Mouse (Mus musculus) kidney, adult 9 months (tissue): ENCODE results near the gene 2010003K11Rik.

Source experiments
- DNase-seq: peaks from one replicate; pipeline ENCODE4 v3.0.0; 2022

2010003K11Rik gene

DNA sequence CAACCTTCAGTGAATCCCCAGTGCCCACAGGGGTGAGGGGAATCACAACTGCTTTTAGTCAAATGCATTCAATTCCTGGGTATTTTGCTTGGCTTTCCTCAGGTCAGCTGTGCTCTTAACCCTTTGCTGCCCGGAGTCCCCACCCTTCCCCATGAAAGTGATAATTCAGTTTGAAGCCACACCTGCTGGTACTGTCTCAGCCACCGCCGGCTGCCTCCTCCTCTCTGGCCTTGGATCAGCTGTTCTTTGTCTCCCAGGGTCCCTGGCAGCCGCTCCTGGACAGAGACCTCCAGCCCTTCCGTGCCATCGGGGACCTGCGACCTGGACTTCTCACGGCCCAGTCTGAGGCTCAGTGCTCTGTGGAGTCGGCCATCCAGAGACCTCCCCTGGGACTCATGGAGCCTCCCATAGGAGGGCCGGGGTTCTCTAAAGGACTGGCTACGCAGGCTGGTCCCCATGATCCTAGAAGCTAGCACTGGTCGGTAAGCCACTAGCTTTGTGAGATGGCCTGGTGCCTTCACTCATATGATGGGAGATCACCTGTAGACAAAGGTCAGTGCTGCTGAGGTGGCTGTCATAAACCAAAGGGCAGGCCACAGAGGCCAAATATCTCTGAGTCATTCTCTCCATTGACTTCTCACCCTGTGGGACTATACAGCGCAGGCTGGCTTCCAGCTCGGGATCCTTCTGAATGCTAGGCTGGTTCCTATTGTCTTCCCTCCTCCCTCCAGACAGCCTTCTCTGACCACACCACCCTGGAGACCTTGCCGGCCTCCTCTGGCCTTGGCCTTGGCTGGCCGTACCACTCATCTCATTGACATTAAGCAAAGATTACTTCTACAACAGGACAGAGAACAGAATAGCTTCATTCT is at the start of gene 2010003K11Rik:
Gene 2010003K11Rik, minus strand, starts transcription at position 522 of the 872 bp plus-strand sequence.
- peak; percentile 49 for DNase-seq

DNA sequence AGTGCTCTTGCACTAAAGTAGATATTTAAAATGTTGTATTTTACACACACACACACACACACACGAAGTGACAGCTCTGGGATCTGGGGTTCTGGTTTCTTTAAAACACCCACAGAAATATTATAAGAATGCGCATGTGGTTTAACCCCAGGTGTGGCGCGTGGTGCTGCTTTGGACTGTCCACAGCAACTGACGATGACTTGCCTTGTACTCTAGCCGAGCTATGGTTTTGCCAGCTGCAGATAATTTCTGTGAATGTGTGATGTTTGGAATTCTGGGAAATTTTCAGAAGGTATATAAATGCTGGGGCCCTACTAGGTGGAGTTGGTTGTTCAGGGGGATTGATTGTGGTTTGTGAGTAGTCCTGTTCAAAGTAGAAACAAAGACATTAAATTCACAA is 49.4 kb upstream of the 2010003K11Rik start:
- DNase-seq, result no peak

DNA sequence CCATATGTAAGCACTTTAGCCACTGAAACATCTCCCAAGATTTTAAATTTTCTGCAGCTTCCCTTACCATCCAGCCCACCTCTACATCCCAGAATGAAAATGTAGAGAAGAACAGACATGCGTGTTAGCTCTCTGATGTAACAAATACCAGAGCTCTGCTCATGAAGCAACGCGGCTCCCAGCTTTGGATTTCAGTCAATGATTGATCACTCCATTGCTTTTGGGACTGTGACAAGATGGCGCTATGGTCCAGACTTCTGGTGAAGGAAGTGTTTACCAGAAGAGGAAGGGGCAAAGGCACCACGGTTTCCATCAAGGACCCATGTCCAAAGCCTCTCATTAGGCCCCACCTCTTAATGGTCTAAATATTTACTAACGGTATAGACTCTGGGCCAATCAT is 47.5 kb upstream of the 2010003K11Rik start:
- no peak for DNase-seq

DNA sequence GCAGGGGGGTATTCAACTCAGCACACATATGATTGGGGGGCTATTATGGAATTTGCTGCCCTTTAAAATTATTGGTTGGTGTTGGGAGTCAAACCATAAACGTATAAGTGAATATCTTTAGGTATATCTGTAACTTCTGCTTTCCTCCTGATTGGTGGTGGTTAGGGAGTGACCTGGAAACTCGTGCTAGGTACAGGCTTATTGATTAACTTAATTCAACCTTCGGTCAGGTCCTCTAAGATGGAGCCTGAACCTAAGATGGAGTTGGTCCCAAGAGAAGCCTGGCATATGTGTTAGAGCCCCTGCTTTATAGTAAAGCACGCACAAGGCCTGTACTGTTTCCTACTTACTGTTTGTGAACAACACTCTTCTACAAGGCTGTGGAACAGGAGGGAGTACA is 46.7 kb upstream of the 2010003K11Rik start:
- peak; percentile 66 for DNase-seq

DNA sequence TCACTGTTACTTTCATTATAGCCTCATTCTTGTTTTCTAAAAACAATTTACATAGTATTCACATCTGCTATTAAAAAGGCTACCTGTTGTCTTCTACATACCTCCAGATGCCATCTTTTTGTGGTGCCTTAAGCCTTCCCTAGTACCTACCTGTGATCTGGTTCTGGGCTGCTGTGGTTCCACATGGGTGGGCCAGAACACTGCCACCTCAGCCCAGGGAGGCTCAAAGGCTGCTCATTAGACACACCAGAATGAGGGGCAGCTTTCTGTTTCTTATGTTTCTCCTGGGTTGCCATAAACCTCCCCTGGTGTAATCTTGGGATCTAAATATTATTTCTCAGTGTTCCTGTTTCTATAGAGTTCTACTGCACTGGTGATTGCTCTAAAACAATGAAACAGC is 43.7 kb upstream of the 2010003K11Rik start:
- peak; percentile 61 for DNase-seq

DNA sequence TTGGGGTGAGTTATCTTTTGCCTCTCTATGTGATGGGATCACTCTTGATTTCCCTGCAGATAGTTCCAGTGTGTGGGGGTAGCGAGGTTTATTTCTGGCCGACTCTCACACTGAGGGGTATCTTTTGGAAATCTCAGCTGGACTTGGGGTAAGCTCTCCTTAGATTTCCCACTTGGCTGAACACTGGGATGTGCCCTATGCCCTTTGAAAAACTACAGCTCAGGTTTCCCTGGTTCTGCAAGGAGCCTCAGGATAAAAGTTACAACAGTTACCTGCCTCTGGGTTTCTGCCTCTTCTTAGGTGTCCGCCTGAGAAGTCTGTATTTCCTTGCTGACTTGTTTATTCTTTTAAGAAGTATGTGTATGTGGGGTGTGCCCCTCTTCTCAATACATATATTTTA is 42.6 kb upstream of the 2010003K11Rik start:
- DNase-seq, result peak; percentile 53

DNA sequence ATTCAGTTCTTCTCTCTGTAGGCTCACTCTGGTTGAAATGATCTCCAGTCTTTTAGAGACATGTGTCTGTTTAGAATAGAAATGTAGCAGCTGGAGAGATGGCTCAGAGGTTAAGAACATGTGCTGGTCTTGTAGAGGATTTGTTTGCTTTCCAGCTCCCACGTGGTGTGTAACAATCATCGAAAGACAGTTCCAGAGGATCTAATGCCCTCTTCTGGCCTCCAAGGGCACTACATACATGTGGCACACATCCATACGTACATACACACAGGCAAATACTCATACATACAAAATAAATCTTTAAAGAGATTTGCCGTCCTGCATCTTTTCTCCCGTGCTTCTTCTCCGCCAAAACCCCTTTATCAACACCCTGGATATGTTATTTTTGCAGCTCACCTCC is 41.9 kb upstream of the 2010003K11Rik start:
- no peak for DNase-seq

DNA sequence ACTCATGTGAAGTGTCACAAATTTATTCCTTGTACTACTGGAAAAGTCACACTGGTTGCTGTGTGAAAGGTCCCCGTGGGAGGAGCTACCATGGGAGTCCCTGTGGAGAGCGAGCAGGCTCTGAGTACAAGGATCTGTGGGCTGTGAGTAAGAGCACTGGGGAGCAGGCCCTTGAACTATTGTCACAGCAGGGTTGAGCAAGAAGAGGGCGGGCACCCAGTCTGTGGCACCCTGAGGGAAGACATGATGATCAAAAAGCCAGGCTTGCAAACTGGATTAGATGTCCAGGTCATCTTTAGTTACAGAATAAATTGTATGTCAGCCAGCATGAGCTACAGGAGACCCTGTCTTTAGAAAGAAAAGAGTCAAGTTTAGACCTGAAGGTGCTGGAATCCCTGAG is 38.2 kb upstream of the 2010003K11Rik start:
- DNase-seq, result no peak

DNA sequence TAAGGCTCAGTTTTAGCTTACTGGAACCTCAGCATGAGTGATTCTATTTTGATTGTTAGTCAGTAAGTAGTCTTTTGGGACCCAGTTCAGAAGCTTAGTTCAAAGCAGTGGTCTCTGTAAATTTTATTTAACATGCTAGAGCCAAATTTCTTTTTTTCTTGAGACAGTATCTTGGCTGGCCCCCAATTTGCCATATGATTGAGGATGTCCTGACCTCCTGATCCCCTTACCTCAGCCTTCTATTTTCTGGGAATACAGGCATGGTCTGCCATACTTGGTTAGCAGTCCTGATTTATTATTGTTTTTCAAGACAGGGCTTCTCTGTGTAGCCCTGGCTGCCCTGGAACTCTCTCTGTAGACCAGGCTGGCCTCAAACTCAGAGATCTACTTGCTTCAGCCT is 37.5 kb upstream of the 2010003K11Rik start:
- no peak for DNase-seq

DNA sequence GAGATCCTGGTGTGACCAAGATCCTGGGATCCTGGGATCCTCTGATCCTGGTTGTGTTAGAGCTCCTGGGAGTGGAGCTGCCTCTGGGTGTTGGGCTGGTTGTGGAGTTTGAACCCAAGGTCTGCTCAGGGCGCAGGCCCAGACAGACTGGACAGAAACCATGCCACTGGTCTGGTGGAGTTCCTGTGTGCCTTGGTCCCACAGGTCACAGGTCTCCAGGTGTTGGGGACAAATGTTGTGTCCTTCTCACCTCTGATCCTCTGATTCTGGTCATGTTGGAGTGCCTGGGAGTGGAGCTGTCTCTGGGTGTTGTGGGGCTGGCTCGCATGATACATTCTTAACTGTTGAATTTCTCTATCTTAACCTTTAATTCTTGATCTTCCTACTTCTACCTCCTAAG is 36.3 kb upstream of the 2010003K11Rik start:
- no peak for DNase-seq

DNA sequence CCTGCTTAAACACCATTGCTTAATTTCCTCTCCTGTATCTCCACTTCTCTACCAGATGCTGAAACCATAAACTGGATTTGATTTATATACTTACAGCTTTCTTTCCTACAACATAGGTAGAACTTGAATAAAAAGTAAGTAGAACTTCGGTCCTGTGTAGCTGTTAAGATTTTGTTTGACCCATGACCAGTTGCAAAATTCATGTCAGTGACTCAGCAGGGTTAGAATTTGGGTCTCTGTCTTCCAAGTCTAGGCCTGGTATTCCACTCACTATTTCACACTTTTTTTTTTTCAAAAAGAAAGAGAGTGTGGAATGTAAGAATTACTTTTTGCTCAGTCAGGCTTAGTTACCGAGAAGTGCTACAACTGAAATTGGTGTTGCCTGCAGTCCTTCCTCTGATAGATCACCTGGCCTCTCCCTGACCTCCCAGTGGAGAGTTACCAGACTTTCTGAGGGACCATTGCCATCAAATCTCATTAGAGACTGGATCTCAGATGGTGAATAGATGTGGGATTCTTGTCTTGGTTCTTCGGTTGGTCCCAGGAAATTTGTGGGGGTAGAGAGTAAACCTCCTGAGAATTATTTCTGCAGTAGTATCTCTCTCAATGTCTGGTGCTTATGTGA is 23.2 kb upstream of the 2010003K11Rik start:
- DNase-seq, result no peak

DNA sequence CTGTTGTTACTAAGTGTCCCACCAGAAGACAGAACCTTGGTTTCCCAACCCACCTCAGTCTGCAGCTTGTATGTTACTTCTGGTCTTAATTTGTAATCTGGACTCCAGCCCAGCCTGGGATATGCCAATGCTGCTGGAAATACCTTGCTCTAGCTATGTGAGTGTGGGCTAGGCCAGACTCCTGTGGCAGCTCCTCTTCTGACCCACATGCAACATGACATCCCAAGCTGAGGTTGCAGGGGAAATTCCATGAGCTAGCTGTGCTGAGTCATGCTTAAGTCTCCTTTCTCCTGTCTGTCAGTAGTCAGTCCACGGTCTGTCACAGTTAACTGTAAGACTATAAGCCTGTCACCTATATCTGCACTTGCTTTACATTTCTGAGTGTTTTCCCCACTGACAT is 19.1 kb upstream of the 2010003K11Rik start:
- DNase-seq, result no peak

DNA sequence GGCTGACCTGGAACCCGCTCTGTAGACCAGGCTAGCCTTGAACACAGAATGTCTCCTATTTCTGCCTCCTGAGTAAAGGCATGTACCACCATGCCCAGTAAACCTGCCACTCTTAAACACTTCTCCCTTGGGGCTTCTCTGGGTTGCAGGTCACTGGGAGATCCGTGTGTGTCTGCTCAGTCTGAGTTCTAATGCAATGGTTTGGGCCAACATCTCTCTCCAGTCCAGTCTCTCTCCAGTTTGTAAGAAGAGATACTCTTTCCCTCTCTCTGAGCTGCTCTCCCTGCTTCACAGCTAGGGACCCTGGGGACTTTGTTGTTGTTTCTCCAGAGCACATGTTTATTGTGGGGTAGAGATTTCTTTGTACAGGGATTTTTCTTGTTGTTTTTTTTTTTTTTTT is 17.9 kb upstream of the 2010003K11Rik start:
- no peak for DNase-seq

DNA sequence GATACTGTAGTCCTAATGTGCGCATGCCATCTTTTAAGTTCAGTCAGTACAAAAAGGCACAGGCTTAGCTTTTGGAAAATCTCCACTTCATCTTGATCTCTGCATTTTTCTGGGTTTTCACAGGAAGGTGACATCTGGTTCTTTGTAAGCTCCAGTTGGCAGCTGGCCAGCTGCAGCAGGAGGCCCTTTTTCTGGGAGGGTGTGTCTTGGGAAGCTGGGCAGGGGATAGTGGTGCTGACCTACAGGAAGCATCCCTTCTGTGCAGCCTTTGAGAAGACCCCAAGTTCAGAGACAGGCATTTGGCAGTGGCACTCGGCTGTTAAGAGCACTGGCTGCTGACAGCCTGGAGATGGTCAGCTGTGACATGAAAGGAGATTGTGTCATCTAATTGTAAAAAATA is 17.4 kb upstream of the 2010003K11Rik start:
- no peak for DNase-seq

DNA sequence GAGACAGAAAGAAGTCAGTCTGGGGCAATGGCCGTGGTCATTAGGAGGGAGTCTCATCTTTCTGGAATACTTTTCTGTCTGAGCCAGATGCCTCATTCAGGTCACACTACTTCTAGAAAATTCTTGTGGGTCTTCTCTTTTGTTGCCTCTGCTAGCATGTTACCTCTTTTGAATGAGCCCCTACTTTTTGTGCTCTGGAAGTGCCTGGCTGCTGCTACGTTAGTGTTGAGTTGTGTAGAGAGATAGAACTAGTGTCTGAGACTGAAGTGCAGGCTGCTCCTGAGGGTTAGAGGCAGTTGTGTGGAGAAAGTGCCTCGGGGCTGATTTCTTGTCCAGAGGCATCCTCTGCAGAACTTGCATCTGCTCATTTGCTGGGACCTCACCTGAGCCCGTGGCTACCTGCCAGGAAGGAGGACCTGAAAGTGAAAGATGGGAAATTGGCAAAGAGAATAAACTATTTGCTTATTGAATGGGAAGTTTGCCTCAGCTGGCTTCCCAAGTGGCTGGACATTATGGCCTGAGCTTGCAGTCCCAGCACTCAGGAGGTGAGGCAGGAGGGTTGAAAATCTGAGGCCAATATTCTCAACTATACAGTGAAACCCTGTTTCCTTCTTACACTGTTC is 15.0 kb upstream of the 2010003K11Rik start:
- DNase-seq, result no peak

DNA sequence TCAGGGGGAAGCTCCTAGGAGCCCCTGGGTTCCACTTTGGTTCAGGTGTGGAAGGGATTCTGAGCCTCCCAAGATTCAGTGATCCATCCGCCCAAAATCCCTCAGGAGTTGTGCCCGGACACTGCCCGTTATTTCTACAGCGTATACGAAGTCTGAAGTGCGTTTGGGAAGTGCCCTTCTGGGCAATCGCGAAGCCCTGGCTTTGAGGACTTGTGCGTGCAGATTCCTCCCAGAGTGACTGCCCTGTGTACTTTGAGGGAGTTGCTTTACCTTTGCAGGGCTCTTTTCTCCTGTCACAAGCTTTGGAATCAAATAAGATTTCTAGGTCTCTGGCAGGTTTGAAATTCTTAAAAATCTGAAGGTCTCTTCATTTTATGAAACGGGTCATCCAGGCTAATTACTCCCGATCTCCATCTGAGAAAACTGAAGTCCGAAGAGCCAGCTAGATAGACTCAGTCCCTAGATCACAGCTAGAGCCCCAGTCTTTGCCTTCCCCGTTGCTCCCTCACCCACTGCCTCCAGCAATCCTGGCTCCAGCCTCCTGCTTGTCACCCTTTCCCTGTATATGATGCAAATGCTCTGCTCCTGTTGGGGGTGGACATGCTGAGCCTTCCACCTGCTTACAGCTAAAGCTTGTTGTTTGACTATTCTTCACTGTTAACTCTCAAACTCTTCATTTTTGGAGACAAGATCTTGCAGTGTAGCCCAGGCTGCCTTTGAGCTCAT is 12.9 kb upstream of the 2010003K11Rik start:
- peak; percentile 23 for DNase-seq

DNA sequence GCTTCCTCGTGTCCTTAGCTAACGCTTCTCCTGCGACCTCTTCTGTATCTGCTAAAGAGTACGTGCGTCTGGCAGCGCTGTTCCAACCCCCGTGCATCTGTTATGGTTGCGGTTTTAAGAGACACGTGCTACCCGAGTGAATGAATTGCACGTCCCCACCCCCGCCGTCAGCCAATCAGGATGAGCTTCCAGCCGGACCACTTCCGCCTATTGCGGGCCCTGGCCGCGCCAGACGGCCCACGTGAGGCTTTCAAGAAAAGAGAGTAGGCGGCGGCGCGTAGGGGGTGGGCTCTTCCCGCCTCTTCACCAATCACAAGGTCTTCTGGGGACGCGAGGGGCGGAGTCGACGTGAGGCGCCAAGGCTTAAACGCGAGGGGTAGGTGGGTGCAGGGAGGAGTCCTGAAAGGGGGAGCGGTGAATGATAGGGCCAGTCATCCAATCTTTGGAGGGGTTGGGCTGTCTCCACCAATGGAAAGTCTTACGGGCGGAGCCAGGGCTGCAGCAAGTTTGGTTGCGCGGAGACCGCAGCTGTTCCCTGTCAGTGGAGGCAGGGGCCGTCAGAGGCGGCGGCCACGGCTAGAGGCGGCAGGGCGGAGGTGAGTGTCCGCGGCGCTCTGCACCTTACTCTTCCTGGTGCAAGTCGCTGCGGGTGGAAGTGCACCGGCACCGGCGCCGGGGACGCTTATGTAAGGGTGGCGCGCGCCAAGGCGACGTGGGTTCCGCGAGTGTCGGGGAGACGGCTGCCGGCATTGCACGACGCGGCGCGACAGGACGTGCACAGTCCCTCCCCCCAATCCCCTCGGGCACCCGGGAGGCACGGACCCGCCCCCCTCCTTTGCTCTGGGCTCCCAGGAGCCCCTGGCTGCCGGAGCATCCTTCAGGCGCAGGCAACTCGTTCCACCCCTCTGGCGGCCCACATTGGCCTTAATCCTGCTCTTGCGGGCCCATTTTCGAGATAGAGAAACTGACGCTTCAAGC is 11.9 kb upstream of the 2010003K11Rik start, which contains the start of gene Pcx:
Gene Pcx, plus strand, starts transcription at position 487 of the 978 bp plus-strand sequence.
- DNase-seq, result peak; percentile 100

DNA sequence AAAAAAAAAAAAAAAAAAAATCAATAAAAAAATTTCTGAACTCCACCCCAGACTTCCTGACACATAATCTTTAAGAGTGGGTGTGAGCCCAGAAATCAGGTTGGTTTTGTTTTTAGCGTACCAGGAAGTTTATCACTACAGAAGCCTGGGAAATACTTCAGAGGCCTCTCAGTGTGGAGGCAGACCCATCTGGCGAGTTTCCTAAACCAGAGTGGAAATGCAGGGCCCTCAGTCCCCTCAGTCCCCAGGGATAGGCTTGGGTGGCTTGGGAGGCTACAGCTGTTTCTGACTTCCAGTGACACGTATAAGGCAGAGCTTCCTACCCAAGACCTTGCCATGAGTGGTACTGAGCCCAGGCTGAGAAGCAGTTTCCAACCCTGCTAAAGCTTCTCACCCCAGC is 9.4 kb upstream of the 2010003K11Rik start:
- DNase-seq, result no peak

DNA sequence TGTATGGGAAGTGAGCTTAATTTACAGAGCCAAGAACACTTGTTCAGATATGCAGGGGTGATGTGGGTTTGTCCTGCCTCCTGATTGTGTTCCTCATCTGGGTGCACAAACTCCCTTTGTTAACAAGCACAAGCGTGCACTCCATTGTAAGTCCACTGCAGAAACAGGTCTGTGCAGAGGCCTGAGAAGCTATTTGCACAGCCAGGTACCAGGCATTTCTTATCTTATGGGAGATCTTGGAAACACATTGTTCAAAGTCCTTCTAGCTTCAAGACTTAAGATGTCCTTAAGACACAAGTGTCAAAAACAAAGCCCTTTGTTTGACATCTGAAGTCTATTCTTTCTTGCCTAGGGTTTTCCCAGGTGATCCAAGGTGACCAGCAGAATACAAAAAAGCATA is 6.4 kb upstream of the 2010003K11Rik start:
- DNase-seq, result no peak

DNA sequence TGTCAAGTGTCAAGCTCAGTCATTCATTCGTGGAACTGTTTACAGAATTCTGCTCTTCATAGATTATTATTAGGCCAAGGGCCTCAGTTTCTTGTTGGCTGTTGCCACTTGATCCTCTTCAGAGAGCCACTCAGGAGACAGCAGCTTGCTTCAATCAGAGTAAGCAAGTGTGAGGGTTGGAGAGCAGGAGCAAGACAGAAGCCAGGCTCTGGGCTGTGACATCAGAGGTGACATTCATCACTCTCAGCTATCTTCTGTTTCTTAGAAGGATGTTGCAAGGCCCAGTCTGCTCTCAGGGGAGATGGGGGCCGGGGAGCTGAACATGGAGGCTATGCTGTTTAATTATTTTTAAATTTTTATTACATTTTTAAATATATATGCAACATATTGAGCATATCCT is 4.3 kb upstream of the 2010003K11Rik start:
- no peak for DNase-seq

DNA sequence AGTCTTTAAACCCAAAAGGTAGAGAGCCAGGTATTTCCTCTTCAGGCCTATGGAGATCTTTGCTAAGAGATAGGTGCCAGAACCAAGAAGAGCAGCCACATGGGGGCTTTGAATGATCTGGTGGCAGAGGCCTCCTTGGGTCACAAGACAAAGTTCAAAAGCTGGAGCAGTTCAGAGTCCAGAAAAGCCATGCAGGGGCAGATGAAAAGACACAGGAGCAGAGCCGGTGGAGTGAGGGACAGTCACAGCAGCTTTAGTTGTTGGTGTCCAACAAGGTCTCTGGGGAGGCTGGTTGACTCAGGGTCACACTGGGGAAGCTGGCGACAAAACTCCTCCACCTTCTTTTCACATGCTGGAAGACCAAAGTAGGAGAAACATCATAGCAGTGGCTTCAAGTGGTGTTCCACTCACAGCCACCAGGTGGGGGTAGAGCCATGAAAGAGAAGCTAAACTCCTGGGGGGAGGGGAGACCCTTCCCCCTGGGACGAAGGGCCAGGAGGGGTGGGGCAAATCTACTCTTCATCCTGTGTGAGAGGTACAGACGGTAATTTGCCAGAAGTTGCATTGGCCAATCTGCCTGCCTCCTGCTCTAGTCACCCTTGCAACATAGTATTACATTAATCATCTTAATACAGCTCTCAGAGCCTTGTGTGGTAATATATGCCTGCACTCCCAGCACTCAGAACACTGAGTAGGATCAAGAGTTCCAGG is 965 bp downstream of the 2010003K11Rik start:
- peak; percentile 85 for DNase-seq
